Mouse (Mus musculus) E14TG2a.4 (cell line): ENCODE data around the gene Rorc.

Experiments used
- CTCF ChIP-seq: conservative IDR thresholded peaks from 2 replicates; pipeline ENCODE4 v1.5.1; 2014; ENCODE audit warnings: low read length
- NANOG ChIP-seq: IDR thresholded peaks from 2 replicates; pipeline ENCODE4 v1.6.1; 2014; ENCODE audit warnings: borderline replicate concordance, low read length, mixed read lengths
- POU5F1 ChIP-seq: IDR thresholded peaks from 2 replicates; pipeline ENCODE4 v1.6.1; 2014; ENCODE audit warnings: low read length, borderline replicate concordance

DNA sequence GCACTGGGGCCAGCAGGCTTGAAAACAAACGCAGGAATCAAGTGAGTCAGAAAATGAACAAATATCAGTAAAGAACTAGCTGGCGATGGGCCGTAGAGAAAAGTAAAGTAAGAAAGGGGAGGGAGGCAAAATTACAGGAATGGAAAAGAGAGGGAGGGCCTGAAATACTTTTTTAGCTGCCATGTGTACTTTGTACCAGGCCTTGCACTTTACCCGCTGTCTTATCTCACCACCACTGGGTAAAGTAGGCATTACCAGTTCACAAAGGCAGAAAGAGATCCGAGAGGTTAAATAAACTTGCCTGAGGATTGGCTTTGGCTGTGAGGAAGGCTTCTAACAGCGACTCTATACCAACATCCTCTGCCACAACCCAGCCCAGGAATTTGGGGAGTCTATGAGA lies 5.1 kb upstream of the Rorc start:
- TF ChIP-seq CTCF (no peak), POU5F1 (no peak), NANOG (no peak)
